Mouse (Mus musculus) urinary bladder, postnatal 14 days (tissue): ENCODE measurements around the gene Fgd3.

Experiments used
- DNase-seq: peaks from one replicate; pipeline ENCODE4 v3.0.0; 2021; ENCODE audit warnings: low spot score

Fgd3 gene

GRCm38 (mm10) chr13:49300771-49301170 is 19.3 kb downstream of the Fgd3 start:
- no peak for DNase-seq

DNA sequence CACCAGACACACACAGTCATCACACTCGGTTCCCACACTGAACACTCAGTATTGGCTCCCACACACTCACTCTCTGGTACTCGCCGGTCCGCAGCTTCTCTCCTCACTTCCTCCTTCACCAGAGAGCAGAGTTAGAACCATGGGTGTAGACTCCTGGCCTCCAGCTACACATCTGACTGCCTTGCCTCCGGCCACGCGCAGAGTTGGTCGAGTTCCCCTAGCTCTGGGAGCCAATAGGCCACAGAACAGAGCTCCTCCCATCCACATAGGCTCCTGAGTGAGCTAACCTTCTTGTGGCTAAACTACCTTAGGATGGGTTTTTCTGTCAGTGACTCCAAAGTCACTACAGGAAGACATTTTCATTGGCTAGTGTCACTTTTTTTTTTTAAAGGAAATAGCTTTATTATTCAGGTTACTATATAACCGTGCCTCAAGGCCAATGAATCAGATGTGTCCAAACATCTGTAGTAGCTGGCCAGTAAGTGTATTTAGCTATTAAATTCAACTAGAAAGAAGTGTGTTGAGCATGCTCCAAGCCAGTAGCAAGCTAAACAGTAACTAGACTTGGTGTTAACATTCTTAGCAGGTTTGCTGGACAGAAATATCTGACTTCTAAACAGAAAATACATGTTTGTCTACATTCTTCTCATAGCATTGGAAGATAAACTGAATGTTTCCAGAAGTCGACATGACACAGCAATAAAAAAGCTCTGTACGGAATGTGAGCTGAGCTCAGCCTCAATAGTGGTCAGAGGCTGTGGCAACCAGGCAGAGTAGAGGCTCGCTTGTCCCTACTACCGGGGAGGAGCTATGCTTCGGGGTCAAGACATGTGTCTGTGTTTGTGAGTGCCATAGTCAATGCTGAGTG is 21.4 kb downstream of the Fgd3 start:
- DNase-seq: peak; percentile 48

DNA sequence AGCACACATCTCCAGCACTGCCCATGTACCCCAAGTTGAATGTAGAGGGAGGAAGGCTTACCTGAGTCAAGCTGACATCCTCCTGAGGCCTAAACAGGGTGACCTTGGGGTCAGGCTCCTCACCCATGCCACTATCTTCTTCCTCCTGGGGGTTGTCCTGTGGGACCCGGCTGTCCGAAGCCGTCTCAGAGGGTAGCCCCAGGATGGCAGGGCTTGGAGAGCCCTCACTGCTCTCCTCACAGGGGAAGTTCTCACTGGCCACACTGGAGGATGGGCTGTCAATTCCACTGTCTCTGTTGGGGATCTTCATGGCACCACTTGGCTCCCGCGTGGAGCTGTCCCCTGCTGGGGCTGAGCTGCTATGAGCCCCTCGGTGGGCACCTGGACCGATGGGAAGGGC is 23.8 kb downstream of the Fgd3 start:
- no peak for DNase-seq

GRCm38 (mm10) chr13:49294108-49294507 is 26.0 kb downstream of the Fgd3 start:
- no peak for DNase-seq

GRCm38 (mm10) chr13:49291949-49292348 is 28.2 kb downstream of the Fgd3 start:
- no peak for DNase-seq

- DNase-seq: no peak
These were observed 28.7 kb downstream of the Fgd3 start for GRCm38 (mm10) chr13:49291398-49291797.

GRCm38 (mm10) chr13:49287224-49287623 is 32.9 kb downstream of the Fgd3 start:
- no peak for DNase-seq

DNA sequence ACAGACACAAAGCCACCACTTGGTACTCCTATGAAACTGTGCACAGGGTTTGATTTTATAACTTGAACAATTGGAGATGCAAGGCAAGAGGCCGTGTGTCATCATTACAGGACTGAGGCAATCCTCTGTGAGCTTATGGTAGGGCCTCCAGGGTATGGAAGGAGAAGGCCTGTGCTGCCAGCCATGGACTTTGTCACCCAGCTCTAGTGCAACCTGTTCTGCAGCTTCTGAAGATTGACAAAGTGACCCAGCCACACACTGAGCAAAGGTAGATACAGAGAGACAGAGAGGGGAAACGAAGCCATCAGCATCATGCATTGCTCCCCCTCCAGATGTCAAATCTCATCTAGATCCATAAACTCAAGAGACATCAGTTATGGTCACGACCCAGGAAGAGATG is 33.4 kb downstream of the Fgd3 start:
- no peak for DNase-seq

DNA sequence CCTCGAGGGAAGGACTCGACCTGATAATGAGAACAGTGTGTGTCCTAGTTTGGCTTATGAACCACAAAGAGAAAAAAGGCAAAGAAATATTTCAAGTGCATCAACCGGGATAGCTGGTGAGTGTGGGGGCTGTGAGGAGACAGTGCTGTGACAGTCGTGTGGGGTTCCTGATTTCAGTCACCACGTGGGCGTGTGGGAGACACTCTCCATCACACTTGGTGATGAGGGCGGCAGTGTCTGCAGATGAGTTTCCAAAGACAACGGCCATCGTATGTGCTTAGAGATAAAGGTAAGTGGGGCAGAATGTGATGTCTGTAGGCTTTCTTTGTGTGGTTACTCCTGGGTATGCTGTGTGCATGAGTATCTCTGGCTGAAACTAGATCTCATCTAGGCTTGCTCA is 36.4 kb downstream of the Fgd3 start:
- DNase-seq: no peak

DNA sequence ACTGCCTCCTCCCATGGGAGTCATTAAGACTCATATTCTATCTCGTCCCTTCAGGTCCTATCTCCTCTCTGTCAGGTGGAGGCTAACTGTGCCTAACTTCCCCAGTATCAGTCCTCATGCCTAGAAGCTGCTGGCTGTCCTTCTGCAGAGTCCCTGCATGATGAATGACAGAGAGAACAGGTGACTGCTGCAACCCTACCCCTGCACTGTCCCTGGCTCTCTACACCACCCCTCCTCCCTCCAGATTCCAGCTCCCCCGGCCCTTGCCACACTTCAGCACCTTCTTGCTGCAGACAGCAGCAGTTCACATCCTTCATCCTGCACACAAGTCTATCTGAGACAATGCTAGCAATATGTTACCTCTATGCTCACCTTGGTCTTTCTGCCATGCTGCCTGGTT is 37.9 kb downstream of the Fgd3 start:
- DNase-seq: no peak

- no peak for DNase-seq
These were observed 48.0 kb downstream of the Fgd3 start for GRCm38 (mm10) chr13:49271831-49272765.

- DNase-seq: no peak
These were observed 49.6 kb downstream of the Fgd3 start for GRCm38 (mm10) chr13:49270500-49270899.

DNA sequence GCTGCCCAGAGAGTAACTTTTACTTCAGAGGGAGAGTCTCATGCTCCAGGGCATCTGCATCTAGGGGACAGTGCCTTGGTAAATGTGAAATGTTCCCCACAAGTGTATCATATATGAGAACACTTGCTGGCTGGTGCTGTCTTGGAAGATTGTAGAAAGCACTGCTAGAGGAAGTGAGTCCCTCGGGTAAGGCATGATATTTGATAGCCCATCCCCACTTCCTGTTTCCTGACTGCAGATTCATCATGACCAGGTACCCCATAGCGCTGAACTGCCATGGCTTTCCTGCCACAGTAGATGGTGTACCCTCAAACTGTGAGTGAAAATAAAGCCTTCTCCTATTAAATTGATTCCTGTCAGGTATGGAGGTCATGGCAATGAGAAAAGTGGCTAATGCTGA is 52.5 kb downstream of the Fgd3 start:
- no peak for DNase-seq

DNA sequence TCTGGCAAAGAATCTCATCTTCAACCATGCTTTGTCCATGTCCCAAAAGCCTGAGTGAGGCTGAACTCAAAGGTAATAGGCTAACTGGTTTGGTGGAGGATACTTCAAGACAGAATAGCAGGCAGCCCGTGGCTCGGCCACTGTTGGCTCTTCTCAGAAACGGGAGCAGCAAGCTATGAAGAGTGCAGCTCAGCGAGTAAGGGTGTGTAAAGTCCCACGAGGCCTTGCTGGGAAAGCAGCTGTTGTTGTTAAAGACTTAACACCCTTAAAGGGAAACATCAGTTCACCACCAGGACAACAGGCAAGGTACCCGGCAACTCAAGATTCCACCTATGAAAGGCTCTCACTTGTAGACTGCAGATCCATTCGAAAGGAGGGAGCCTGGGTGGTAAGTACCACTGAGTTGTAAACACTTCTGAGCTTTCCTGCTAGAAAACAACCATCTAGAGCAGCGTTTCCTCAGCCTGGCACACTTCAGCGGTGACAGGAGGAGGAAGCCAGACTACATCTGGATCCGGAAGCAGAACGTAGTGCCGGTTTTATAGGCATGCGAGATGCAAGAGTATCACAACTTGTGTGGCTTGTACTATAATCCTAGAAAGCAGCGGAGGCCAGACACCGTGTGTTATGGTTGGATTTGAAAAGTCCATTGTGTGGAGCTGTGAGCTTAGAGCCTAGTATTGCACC is 59.9 kb downstream of the Fgd3 start:
- no peak for DNase-seq

DNA sequence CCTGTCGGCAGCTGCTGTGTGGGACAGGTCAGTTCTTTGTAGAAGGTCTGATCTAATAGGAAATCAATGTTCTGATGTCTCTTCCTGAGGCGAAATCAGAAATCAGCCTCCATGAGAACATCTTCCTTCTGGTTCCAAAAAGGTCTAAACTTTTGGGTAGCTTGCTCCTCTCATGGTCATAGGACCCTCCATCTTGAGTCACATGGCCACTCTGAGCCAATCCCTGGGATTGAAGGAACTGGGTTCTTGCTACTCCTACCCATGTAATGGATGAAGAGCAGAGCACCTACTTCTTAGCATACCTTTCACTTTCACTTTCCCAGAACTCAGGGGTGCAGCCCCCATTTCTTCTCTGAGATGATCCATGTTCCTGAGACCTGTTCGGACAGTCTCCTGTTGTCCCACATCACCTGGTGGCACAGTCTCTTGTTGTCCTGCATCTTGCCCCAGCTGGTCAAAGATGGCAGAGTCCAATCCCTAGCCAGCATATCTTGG is 62.2 kb downstream of the Fgd3 start:
- no peak for DNase-seq

DNA sequence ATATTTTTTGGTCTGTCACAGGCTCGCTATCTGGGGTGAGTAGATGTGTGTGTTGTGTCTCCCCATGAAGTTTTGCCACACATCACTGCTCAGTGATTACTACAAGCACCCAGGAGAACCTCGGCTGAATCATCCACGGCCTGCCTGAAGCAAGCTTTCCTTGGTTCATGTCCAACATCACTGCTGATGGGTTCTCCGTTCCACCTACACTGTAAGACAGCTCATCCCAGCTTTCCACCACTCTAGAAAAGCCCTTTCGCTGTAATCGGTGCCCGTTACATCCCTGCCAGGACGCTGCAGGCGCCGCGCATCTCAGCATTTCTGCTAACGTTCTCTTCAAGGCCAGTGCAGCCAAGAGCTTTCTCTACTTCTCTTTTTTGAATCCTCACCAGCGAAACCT is 67.4 kb downstream of the Fgd3 start:
- DNase-seq: no peak

GRCm38 (mm10) chr13:49252113-49252512 is 68.0 kb downstream of the Fgd3 start:
- DNase-seq: no peak

GRCm38 (mm10) chr13:49250716-49251517 is 69.2 kb downstream of the Fgd3 start:
- no peak for DNase-seq

DNA sequence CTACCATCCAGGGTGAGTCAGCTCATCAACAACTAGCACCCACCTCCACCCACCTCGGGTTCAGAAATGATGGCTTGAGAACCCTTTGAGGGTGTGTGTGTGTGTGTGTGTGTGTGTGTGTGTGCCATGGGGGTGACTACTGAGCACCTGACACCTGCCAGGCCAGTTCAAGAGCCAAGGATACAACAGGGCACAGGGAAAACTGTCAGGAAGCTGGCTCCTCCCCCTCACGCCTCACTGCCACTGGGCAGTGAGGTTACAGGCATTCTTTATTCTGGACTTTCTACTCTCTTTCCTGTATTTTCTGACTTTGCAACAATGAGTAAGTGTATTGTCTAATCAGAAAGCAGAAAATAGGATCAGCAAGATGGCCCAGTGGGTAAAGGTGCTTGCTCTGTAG is 70.5 kb downstream of the Fgd3 start:
- DNase-seq: no peak

DNA sequence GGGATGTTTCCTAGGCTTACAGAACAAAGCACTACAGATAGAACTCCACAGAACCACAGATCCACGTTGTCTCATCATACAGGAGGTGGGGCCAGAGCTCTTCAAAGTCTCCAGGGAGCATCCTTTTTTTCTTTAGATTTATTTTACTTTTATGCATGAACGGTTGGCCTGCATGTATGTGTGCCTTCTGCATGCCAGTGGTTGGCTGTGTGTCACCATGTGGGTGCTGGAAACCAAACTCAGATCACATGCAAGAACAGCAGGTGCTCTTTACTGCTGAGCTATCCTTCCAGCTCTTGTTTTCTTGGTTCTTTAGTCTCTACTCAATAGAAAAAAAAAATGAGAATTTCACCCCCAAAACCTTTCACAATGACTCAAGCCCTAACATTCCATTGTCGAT is 71.2 kb downstream of the Fgd3 start:
- DNase-seq: no peak

GRCm38 (mm10) chr13:49248467-49248862 is 71.6 kb downstream of the Fgd3 start, which contains the start of gene Susd3:
Gene Susd3 (minus strand): TSS chr13:49248706.
- no peak for DNase-seq
